Mouse (Mus musculus): ENCODE results near the gene Dnaja3.

Gene Dnaja3

DNA sequence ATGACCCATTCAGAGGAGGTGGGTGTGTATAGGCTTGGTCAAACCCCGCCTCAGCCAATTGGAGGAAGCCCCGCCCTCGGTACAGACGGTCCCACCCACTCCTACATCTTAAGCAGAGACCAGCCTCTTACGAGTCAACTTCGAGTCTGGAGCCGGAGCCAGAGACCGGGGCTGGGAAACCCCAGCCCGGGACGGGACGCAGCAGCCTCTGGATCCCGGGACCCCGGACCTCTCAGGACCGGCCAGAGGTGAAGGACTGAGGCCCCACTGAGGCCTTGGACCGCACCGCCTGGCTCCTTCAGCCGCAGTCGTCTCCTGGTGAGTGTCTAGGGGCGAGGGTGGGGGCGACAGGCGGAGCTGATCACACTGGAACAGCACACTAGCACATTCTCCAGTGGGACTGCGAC lies at the start of gene Dnaja3, which contains the start of gene Vasn:
Gene Dnaja3, plus strand, starts transcription at position 159 of the 407 bp plus-strand sequence.
Gene Vasn, plus strand, starts transcription at position 111 of the 407 bp plus-strand sequence.
- DNase-seq (ENCODE audit: low spot score in 2 of 2): peak; percentile 53 to 65

DNA sequence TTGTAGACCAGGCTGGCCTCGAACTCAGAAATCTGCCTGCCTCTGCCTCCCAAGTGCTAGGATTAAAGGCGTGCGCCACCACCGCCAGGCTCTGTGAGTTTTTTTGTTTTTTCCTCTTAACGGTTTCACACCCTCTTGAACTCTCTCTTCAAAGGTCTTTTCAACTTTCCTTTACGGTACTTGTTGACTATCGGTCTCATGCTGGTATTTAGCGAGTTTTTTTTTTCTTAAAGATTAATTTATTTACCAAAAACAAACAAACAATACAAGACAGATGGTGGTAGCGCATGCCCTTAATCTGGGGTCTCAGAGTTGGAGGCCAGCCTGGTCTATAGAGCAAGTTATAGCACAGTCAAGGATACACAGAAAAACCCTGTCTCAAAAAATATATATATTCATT lies 49.6 kb upstream of the Dnaja3 start:
- DNase-seq (ENCODE audit: low spot score in 2 of 2): no peak

DNA sequence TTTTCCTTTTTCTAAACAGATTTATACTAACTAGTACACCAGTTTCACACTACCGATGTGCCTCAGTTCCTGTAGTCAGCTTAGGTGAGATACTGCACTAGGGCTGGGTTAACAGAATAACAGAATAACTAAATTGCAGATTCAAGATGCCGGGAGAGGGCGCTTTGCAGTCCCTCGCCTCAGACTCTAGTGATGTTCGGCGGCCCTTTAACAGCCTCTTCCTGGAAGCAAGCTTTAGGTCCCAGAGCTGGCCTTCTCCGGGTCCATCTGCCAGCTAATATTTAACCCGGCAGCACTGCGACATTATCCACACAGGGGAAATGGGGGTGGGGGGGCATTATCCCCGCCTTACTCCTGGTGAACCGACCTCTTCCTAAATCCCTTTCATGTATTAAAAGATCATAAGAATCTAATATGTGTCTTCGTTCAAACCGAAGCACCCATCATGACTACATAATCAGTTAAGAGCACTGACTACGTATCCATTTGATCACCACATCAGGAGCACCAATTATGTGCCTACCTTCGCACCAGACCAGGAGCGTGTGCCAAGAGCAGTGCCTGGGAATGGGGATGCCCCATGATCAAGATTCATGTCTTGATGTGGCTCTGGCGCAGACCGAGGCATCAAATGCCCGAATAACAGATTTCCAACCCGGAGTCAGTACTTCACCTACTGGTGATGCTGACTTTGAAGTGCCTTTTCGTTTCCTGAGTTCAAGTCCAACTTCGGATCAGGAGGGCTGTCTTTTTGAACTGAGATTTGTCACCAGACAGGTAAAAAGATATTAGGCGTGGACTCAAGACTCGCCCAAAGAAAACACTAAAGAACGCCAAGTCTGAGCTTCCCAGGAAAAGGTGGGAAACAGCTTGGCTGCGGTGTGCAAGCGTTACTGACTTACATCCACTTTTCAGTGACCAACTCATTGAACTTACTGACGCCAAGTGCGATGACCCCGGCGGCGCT lies 46.6 kb upstream of the Dnaja3 start:
- DNase-seq (ENCODE audit: low spot score in 2 of 2): peak in 1 of 2 experiments; percentile 31

DNA sequence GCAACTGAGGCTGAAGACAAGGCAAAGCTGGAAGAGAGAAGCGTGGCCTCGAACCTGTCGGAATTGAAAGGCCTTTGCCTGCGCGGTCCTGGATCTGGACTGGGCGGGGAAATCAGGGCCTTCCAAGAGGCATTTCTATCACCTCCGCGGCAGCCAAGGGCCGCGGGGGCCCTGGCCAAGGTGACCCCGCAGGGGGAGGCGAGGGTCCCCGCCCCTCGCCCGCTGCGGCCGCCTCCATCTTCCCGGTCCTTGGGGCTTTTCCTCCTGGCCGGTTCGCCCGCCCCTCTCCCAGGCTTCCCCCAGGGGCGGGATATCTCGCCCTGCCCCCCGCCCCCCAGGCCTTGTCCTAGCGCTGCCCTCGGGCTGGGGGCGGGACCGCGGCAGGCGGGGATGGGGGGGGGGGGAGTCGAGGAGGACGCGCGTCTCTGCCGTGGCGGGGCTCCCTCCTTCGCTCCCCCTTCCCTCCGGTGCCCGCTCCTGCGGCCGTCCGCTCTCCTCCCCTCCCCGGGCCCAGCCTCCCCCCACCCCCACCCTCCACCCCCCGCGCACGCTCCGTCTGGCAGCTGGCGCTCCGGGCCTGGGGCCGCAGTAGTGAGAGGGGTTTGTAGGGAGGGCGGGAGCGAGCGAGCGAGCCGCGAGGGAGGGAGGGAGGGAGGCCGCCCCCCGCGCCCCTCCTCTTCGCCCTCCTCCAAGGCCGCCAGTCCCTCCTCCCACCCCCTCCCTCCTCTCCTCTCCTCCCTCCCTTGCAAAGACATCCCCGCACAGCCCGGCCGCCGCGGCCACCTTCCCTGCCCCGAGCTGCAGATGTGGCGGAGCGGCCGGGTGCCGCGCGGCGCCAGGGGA lies 45.6 kb upstream of the Dnaja3 start, which contains the start of gene Glis2:
Gene Glis2, plus strand, starts transcription at position 743 of the 843 bp plus-strand sequence.
- no peak for DNase-seq (ENCODE audit: low spot score in 2 of 2)

DNA sequence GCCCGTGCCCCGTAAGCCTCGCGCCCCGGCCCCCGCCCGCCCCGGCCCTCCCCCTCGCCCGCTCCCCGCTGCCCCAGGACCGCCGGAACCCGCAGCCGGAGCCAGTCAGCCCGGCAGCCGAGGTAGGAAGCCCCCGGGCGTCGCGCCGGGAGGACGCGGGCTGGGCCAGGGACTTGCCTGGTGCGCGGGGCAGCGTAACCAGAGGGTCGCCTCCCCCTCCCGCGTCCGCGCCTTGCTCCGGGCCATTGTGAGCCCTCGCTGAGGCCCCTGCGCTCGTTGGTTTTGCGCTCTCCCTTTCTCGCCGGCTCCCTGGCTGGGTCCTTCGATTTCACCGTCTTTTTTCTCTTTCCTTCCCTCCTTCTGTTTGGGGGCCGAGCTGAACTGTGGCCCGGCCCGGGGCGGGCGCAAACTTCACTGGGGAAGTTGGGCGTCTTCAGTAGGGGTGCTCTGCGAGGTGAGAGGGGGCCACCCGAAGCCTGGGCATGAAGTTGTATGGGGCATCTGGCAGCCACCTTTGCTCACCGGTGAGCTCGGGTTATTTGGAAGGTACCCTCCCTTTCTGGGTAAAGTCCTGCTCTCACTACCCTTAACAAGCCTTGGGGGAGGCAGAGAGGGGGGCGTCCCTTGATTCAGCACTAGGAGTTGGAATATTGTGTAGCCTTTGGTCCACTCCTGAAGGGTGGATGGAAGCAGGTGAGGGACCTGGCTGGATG lies 44.8 kb upstream of the Dnaja3 start:
- DNase-seq (ENCODE audit: low spot score in 2 of 2): no peak

DNA sequence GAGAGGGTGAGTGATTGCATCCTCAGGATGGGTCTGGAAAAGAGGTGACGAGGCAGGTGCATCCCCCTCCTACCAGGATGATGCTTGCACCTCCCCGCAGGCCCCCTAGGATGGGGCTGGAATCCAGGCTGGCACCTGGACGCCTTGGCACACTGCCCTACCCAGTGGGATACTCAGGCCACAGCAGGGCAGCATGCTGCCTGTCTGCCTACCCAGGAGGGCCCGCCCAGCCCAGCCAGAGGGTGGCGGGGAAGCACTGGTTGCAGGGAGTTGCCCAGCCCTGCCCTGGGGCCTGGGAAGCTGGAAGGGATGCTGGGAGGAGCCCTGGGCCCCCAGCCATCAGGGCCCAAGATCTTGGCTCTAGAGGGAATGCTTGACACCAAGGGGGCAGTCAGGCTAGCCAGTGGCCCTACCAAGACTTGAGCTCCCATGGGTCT lies 44.2 kb upstream of the Dnaja3 start:
- no peak for DNase-seq (ENCODE audit: low spot score in 2 of 2)

DNA sequence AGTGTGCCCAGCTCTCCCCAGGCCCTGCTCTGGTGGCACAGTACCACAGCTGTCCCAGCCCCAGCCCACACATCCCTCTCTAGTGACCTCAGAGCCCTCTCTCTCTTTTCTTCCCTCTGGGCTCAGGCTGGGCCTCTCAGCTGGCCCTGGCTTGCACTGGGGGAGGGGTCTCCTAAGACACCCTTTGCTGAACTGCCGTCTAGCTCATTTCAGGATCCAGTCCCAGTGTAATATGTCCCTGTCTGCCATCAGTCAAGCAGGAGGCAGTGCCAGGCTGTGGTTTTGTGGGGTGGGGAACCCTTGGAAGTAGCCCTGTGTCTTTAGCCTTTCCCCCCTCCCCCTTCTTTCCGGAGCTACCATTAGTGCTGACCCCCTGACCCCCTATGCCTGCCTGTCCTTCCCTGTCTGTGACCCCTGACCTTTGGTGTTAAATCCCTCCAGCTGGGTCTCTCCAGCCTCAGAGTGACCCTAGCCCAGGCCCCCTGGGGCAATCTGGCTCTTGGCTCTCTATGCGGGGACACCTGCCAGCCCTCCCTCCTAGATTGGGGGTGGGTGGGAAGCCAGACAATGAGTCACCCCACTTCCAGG lies 43.6 kb upstream of the Dnaja3 start:
- no peak for DNase-seq (ENCODE audit: low spot score in 2 of 2)

DNA sequence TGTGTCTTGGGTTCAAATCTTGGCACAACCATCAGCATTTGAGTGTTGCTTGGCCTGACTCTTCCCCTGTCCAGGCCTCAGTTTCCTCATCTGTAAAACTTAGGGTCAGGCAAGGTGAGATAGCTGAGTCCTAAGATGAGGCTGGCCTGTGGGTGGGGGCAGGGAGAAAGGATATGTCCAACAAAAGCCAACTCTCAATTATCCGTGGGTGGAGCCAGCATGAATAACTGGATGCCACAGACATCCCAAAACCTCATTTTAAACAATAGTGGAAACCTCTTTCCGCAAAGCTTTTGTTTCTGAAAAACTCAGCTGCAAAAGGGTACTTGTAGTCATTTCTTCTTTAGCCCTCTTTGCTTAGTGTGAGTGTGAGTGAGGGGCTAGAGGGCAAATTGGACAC lies 43.0 kb upstream of the Dnaja3 start:
- no peak for DNase-seq (ENCODE audit: low spot score in 2 of 2)

DNA sequence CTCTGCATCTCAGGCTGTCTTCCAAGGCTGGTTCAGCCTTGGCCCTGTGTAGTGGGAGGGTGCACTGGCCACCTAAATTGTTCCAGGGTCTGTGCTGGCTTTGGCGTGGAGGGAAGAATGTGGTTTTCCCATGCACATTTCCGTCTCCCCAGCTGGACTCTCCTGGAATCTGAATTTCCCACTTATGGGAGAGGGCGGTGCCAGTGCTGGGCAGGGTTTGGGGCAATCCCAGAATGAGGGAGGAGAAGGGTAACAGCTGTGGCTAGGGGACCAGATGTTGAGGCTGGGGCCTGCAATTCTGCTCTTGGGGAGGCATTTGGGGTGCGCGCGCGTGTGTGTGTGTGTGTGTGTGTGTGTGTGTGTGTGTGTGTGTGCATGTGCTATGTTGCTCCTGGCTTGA lies 42.5 kb upstream of the Dnaja3 start:
- no peak for DNase-seq (ENCODE audit: low spot score in 2 of 2)

DNA sequence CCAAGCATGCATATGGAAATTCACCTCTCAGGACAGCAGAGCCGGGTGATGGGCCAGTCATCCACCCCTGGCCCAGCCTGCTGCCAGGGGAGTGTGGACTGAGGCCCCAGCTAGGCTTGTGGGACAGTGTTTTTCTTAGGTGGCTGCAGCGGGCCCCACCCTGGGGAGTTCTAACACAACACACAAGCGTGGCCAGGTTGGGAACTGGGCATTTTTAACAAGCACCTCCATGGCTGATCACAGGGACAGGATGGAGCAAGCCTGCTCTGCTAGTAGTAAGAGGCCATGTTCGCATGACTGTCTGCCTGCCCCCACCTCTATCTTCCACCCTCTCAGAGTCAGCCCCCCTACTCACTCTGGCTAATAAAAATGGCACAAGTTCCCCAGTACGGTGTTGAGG lies 41.7 kb upstream of the Dnaja3 start:
- DNase-seq (ENCODE audit: low spot score in 2 of 2): no peak

DNA sequence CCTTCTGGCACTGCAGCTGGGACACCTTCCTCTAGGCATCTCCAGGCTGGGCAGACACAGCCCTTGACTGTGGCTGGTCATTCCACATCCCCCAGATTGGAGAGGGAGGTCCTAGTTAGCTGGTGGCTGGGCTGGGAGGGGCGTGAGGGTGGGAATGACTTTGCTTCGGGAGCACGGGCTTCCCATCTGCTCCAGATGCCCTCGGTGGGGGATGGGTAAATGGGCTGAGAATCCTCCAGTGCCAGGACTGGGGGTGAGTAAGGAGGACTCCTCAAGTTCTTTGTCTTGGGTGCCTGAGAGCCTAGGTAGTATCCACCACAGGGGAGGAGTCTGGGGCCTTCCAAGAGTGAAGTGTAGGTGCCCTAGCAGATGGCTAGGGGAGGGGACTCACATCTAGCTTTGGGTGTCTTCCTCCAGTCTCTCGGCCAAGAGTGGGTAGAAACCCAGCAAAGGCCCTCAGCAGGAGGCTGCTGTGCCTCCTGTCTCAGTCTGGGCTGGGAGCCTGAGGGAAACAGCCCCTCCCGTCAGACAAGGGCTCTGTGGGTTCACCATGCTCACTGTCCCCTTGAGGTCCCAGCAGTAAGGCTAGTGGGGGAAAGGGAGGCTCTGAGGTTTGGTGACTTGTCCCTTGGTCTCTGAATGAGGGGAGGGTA lies 40.8 kb upstream of the Dnaja3 start:
- DNase-seq (ENCODE audit: low spot score in 2 of 2): no peak

DNA sequence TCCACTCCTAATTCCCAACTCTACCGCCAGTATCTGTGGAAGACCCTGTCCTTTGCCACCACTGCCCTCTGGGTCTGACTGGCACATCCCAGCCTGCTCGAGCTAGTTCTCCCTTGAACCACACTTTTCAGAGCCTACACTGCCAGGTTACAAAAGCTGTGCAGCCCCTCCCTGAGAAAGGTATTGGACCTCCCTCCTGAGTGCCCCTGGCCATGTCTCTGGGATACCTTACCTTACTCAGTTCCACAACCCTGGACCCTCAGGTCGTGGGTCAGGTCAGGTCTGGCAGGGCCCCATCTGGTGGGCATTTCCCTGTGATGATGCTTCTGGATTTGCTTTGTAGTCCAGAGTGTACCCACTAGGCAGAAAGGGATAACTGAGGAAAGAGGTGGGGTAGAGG lies 40.2 kb upstream of the Dnaja3 start:
- DNase-seq (ENCODE audit: low spot score in 2 of 2): no peak

DNA sequence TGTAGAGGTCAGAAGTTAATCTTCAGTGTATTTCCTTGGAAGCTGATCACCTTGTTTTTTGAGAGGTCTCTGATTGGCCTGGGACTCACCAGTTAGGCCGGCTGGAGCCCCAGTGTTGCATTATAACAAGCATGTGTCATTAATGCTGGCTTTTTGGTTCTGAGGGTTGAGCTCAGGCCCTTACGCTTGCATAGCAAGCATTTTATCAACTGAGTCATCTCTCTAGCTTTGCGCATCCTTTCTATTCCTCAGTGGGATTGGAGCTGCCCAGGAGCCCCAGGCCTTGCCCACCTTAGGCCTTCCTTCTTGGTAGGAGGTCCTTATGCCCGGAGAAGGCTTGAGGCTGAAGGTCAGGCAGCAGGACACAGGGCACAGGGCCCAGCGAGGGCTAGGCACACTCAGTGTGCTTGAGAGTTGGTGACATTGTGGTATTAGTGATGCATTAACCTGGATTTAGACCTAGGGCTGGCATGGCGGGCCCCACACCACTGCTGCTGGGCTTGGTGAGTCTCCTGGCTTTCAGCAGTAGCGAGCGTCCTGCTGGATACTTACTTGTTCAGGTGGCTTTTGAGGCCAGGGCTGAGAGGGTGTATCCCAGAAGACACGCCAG lies 39.0 kb upstream of the Dnaja3 start:
- DNase-seq (ENCODE audit: low spot score in 2 of 2): no peak

DNA sequence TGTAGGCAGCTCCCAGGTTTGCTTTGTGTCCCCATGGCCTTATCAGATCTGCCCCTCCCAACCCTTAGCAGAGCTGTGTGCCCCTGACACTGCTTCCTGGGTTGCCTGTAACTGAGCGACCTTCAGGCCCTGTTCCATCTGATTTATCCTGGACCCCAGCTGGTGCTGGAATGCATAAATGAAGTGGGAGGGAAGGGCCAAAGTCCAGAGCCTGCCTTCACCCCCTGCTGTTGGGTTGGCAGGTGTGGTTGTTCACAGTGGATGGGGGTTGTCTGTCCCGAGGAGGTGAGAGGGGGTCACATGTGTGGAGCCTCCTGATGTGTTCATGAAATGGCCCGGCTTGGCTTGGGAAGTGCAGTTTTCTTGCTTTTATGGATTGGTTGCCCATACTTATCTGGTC lies 37.6 kb upstream of the Dnaja3 start:
- DNase-seq (ENCODE audit: low spot score in 2 of 2): no peak

DNA sequence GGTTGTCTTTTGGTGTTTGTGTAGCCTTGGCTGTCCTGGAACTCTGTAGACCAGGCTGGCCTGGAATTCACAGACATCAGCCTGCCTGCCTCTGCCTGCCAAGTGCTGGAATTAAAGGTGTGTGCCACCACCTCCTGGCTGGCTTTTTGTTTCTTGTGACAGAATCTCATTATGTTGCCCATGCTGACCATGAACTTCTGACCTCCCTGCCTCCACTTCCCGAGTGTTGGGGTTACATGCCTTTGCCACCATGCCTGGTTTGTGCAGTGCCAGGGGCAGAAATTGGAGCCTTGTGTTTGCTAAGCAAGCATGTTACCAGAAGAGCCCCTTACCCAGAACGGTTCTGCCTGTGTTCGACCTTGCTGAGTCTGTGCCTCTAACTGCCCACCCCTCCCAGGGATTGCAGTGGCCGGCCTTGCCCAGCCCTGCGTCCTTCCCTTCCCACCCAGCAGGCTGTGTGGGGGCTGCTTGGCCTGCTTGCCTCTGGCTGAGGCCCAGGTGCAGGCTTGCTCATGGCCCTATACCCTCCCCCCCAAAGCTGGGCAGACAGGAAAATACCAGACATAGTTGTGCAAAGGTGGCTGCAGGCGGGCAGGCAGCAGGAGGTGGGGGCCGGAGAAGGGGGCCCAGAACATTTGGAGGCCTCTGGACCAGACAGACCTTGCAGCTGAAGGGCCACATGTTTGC lies 36.9 kb upstream of the Dnaja3 start:
- no peak for DNase-seq (ENCODE audit: low spot score in 2 of 2)

DNA sequence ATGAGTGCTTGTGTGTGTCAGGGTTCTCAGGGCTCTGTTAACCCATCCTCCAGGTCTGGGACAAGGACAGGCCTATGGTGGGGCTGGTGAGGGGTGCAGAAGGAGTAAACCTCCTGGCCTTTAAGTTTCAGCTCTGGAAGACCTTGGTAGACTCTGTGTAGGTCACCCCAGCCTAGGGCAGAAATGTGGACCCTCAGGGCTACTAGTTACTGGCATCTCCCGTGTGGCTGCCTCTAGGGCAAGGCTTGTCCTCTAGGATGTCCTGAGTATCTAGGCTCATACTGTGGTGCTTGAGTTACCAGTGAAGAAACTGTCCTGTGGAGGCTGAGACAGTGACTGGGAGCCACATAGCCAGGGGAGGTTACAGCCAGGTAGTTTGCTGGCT lies 36.3 kb upstream of the Dnaja3 start:
- no peak for DNase-seq (ENCODE audit: low spot score in 2 of 2)

DNA sequence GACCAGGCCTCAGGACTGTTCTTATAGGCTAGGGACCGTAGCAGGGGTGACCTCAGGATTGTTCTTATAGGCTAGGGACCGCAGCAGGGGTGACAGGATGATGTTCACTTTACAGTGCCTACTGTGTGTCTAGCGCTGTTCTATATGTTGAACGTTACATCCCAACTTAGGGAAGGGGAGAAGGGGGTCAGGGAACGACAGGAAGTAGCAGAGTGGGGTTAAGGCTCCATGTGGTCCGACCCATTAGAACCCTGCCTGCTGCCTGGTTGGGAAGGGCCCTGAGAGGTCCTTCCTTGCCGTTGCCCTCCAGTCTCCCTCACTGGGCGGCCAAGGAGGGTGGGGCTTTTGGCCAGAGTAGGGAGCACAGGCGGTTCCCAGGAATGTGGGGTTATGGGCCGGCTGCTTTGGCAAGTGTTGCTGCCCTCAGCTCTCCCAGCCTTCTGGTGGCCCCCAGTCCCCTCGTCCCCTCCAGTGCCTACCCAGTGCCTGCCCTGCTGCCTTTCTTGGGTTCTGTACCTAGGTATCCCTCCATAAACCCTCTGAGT lies 35.4 kb upstream of the Dnaja3 start:
- no peak for DNase-seq (ENCODE audit: low spot score in 2 of 2)

DNA sequence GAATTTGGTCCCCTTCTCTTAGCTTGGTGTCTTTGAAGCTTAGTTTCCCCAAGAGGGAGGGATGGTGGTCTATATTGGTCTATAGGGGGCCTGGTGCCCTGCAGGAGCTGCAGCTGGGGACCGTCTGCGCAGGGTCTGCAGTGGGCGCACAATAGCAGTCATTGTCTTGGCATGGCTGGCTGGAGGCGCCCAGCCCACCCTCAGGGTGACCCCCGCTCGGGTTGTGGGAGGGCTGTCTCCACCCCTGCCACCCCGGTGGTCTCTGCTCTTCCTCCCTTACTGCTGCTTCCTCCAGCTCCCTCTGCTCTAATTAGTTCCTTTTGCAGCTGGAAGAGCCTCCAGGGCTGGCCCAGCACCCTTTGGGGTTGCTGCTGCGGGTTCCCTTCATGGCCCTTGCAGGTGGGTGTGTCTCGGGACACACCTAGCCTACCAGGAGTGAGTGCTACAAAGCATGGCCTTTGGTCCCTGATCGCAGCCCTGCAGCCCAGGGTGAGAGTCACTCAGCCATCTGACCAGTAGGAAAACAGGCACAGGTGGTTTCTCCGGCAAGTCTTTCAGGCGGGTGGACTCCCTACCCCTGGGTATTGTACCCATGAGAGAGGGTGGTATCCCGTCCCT lies 34.2 kb upstream of the Dnaja3 start:
- DNase-seq (ENCODE audit: low spot score in 2 of 2): no peak

DNA sequence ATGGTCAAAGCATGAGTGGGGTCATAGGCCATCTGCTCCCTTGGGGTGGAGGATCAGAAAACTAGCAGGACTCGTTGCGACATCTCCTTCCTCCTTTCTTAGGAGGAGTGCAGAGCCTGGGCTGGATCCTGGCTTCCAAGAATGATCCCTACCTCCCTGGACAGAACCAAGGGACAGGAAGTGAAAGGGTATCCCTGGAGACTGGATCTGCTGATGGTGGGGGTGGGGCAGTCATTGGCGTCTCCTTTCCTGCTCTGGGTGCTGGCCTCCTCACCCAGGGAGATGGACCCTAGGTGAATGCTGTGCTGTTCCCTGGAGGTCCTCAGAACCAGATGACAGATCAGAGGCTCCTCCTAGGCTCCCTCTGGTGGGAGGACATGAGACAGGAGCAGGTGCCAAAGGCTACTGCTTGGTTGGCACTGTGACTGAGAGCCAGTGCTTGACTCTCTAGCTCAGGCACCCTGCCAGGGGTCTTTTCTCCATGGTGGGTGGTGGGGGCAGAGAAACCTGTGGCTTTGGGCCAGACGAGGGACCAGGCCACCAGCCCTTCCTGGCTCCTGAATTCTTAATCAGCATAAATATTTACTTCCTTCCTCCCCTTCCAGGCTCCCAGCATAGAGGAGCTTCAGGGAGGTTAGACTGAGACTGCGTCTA lies 33.2 kb upstream of the Dnaja3 start:
- DNase-seq (ENCODE audit: low spot score in 2 of 2): no peak

Measured in spleen, postnatal 14 days (tissue).